Mouse (Mus musculus): ENCODE measurements around the gene Mrpl41. TPM values are rescaled to one million over a fixed set of nuclear protein-coding genes. Genes with fewer than 3 reads are reported as not detected.
A peak's percentile ranks its signal among the peaks of the same experiment; 100 is the strongest.
"Not testable (repeated sequence)": the region's sequence is repeated elsewhere in the genome, so short reads cannot be mapped to it uniquely, and the experiment has no call there.

The Mrpl41 gene
- total RNA-seq, 2 experiments from 2014 or later = 98.7 to 101 TPM

GRCm38 (mm10) chr2:24944304-24944703, 30.6 kb downstream of the Mrpl41 start:
- DNase-seq (ENCODE audit: low spot score) = not testable (repeated sequence)

GRCm38 (mm10) chr2:24942092-24942491, 32.8 kb downstream of the Mrpl41 start:
- DNase-seq (ENCODE audit: low spot score) = no peak
- intact Hi-C loops (cut with DNase I) = loop anchor here (5.0 to 10.0 kb wide), 2 partner anchors 90 to 367 kb away; no protein-coding TSS in a partner anchor

More at GRCm38 (mm10) chr2:24944304-24944703, 30.6 kb downstream of the Mrpl41 start:
- intact Hi-C loops (cut with DNase I) = loop anchor here (5.0 to 10.0 kb wide), 2 partner anchors 92 to 370 kb away; no protein-coding TSS in a partner anchor

DNA sequence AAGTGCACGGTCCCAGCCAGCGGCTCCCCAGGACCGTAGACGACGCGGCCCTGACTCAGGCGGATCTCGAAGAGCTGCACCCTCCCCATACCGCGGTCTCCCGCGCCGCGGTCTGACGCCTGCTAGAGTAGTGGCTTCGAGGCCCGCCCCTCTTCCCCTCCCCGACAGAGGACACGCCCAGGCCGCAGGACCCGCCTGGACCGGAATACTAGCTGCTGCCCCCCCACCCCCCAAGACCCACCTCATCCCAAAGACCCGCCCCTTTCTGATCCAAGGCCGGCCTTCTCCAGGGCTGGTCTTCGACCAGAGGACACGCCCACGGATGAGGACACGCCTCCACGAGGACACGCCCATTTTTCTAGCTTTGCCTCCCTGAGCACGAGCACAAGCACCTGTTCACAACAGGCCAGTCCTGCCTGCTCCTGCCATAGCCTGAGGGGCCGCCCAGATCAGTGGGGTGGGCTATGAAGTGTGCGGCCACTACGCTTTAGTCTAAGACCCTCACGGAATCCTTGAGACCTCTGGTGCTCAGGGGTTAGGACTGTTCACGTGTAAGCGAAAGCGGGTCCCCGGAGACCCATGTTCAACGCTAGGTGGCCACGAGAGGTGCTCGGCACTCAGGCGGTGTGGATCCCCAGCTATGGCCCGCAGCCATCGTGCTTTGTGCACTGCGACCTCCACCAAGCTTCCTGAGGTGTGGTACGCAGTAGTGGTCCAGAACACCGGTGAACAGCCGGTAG, 39.7 kb downstream of the Mrpl41 start, which contains the start of gene Arrdc1:
Gene Arrdc1 (minus strand): TSS at position 196 of the 740 bp plus-strand sequence.
- DNase-seq (ENCODE audit: low spot score) = peak; percentile 82
- intact Hi-C loops (cut with DNase I) = no loop called here

GRCm38 (mm10) chr2:24934441-24934963, 40.4 kb downstream of the Mrpl41 start:
- intact Hi-C loops (cut with DNase I) = no loop called here

GRCm38 (mm10) chr2:24929593-24929992, 45.3 kb downstream of the Mrpl41 start:
- intact Hi-C loops (cut with DNase I) = no loop called here

More at GRCm38 (mm10) chr2:24934441-24934963, 40.4 kb downstream of the Mrpl41 start:
- DNase-seq (ENCODE audit: low spot score) = no peak

GRCm38 (mm10) chr2:24929119-24929518, 45.8 kb downstream of the Mrpl41 start:
- no peak for DNase-seq (ENCODE audit: low spot score)
- intact Hi-C loops (cut with DNase I) = no loop called here

More at GRCm38 (mm10) chr2:24929593-24929992, 45.3 kb downstream of the Mrpl41 start:
- no peak for DNase-seq (ENCODE audit: low spot score)

- DNase-seq (ENCODE audit: low spot score) = no peak
Observed at GRCm38 (mm10) chr2:24927810-24928479, 47.0 kb downstream of the Mrpl41 start.

GRCm38 (mm10) chr2:24926965-24927358, 47.9 kb downstream of the Mrpl41 start:
- intact Hi-C loops (cut with DNase I) = no loop called here
- DNase-seq (ENCODE audit: low spot score) = no peak

More at GRCm38 (mm10) chr2:24927810-24928479, 47.0 kb downstream of the Mrpl41 start:
- intact Hi-C loops (cut with DNase I) = no loop called here

DNA sequence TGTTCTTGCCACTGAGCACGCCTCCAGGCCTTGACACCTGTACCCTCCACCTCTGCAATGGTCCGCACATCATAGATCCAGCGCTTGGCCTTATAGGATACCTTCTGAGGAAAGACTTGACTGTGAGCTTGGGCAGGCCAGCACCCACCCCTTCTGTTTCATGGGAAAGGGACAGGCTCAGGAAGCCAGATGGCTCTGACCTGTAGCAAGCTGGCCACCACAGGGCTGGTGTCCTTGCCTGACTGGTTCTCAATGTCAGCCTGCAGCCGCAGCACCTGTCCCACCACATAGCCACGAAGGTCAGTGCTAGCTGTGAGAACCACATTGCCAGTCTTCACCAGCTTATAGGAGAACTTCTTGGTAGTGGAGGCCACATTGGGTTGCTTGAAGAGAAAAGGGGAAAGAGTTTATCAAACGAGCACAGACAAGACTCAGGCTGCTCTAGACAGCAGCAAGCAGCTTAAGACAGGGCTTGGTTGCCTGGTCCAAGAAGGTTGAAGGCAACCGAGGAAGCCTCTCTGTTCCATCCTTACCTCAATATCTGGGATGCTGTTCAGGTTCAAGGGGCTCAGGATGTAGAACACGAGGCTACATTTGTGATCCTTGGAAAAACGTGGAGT, 48.4 kb downstream of the Mrpl41 start:
- intact Hi-C loops (cut with DNase I) = no loop called here
- no peak for DNase-seq (ENCODE audit: low spot score)

DNA sequence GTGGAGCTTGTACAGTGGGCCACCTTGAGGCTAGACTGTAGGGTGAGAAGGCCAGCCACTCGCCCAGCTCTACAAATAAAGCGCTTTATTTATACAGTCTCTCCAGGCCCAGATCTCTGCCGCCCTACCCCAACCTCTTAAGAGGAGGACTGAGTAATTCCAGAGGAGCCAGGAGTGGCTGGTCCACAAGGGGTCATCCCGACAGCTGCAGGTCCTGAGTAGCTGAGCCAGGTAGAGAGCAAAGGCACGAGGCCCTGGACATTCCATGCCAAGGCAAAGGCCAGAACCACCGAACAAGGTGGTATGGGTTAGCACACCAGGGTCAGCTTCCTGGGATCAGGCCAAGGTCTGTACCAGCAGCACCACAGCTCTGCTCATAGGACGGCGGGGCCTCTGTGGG, 49.6 kb downstream of the Mrpl41 start:
- intact Hi-C loops (cut with DNase I) = no loop called here
- no peak for DNase-seq (ENCODE audit: low spot score)

Small RNA genes lying within 50 kb of the gene (microRNA-seq; reads per million reads assigned to microRNA genes)
- gene Gm22875 = not detected

Other genes starting within 250 kb of the Mrpl41 start
- under 1 TPM in 1 of 2 experiments, not detected in 1; 0.03 TPM for gene Cacna1b, start 211.9 kb downstream of the Mrpl41 start, total RNA-seq (2021)
- 10 to 100 TPM; 31.6 to 36.5 TPM for gene Ehmt1, start 55.5 kb downstream of the Mrpl41 start, total RNA-seq (2021)
- gene Arrdc1, start 39.8 kb downstream of the Mrpl41 start, total RNA-seq (2021) = 1 to 10 TPM; 5.3 to 6.6 TPM
- gene Zmynd19, start 25.3 kb downstream of the Mrpl41 start, total RNA-seq (2021) = 10 to 100 TPM; 16.7 to 16.8 TPM
- gene Dph7, start 12.7 kb downstream of the Mrpl41 start, total RNA-seq (2021) = 1 to 10 TPM; 3.3 to 4.0 TPM
- 10 to 100 TPM; 22.2 to 23.3 TPM for gene Pnpla7, start 935 bp upstream of the Mrpl41 start, total RNA-seq (2021)
- 10 to 100 TPM; 19.8 to 21.2 TPM for gene Nsmf, start 79.3 kb upstream of the Mrpl41 start, total RNA-seq (2021)
- gene Entpd8, start 105.2 kb upstream of the Mrpl41 start, total RNA-seq (2021) = not detected
- not detected for gene Noxa1, start 120.1 kb upstream of the Mrpl41 start, total RNA-seq (2021)
- gene Nrarp, start 205.7 kb upstream of the Mrpl41 start, total RNA-seq (2021) = 10 to 100 TPM in 1 of 2 experiments, 1 to 10 TPM in 1; 7.2 to 11.5 TPM
- 1 to 10 TPM; 4.1 to 4.2 TPM for gene Tor4a, start 221.8 kb upstream of the Mrpl41 start, total RNA-seq (2021)
- 10 to 100 TPM; 36.1 to 40.6 TPM for gene Nelfb, start 236.4 kb upstream of the Mrpl41 start, total RNA-seq (2021)
- gene Stpg3, start 239.5 kb upstream of the Mrpl41 start, total RNA-seq (2021) = not detected
- gene Fam166a, start 243.6 kb upstream of the Mrpl41 start, total RNA-seq (2021) = not detected
- gene Tubb4b, start 249.6 kb upstream of the Mrpl41 start, total RNA-seq (2021) = 100 to 1,000 TPM; 258 to 313 TPM